Mouse (Mus musculus) stomach, postnatal 0 days (tissue): ENCODE measurements around the gene Fdxr.

Source experiments
- CTCF ChIP-seq: IDR thresholded peaks from 2 replicates; pipeline ENCODE4 v1.5.1; 2016; ENCODE audit warnings: antibody characterized with exemption, low read depth, mild to moderate bottlenecking, moderate library complexity
- EP300 ChIP-seq: optimal IDR thresholded peaks from 2 replicates; pipeline ENCODE3; 2016; ENCODE audit warnings: antibody characterized with exemption

DNA sequence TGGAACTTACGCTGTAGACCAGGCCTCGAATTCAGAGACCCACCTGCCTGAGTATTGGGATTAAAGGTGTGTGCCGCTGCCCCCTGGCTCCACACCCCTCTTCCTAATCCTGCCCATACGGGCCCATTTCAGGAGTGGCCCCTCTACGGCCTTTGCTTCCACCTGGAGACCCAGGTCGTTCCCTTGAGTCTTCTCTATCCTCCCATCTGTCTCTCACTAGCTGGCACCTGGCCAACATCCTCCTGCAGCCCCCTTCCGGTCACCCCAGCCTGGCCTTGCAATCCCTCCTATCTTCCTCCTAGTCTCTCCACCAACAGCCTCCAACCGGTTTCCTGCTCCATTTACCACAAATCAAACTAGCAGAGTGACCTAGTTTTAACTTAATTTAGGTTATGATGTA is 13.0 kb upstream of the Fdxr start:
- TF ChIP-seq CTCF, result no peak
- TF ChIP-seq EP300, result no peak
